Mouse (Mus musculus): ENCODE measurements at regions not wholly inside any gene's neighbourhood (a gene's known extent, or its start where the extent isn't known, plus 50 kb on each side); places are given as distances from the start of the nearest gene placed in this dataset.

DNA sequence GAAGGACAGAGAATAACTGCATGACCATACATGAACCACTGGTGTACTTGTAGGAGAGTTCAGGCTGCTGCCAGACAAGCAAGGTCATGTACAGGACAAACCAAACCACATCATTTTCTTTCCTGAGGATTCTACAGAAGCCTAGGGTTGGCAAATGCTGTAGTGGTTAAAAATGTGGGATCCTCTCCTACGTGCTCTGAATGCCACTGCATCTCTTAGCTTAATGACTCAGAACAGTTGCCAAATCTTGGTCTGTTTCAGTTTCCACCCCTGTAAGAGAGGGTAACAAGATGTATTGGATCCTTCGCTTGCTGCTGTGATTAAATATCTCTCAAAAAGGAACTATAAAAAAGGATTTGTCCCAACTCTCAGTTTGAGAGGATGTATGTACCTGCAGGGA, 938.1 kb downstream of the 4930444P10Rik start:
- in situ Hi-C loops (cut with MboI), result no loop called here

DNA sequence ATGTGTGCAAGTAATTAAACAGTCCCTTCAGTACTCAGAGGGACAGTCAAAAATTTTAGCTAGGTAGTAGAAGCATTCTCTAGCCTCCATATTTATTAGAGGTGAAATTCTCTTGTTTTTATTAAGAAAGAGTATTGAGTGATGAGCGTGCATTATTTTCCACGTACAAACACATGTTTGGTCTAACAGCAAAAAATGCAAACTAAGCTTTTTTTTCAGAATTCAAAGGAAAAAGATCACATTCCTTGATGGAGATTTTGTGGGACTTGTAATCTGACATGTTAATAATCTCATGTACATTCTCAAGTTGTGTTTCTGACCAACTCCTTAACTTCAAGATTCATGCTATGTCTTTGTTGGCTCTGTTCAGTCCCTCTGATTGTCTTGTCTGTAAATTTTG, 939.2 kb downstream of the 4930444P10Rik start:
- in situ Hi-C loops (cut with MboI), result no loop called here

DNA sequence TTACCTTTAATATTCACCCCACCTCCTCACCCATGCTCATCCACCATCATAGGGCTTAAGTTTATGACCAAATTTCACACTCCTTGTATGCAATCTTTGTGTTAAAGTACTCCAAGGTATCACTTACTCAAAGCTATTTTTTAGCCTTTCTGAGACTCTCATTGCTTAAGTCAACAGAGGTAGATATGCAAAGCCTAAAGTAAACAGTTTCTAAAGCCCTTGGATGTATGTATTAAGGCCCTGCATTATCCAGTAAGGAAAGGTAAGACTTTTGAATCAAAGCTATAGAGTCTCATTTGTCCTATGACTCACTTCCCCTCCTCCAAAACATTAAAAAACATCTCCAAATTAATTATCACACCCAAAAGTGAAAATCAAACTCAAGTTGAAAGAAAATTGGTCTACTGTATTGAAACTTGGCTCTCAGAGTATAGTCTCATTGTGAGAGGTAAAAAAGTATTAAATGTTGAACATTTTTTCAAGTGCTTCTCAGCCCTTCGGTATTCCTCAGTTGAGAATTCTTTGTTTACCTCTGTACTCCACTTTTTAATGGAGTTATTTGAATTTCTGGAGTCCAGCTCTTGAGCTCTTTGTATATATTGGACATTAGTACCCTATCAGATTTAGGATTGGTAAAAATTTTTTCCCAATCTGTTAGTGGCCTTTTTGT, 949.1 kb downstream of the 4930444P10Rik start:
- in situ Hi-C loops (cut with MboI), result no loop called here

DNA sequence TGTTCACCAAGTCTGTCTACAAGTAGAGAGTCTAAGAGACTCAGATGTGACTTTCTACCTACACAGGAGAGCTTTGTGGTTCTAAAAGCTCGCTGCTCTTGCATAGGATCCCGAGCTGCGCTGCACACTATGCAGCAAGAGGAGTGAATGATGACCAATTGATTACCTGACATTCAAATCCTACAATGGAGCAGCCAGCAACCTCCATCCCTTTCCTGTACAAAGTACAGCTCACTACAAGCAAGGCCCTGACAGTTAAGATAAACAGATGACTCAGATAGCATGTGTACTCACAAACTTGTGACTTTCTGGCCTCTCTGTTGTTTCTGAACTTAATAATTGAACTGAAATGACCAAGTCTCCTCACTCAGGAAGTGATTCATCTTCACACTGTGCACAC, 974.7 kb downstream of the 4930444P10Rik start:
- in situ Hi-C loops (cut with MboI), result no loop called here

DNA sequence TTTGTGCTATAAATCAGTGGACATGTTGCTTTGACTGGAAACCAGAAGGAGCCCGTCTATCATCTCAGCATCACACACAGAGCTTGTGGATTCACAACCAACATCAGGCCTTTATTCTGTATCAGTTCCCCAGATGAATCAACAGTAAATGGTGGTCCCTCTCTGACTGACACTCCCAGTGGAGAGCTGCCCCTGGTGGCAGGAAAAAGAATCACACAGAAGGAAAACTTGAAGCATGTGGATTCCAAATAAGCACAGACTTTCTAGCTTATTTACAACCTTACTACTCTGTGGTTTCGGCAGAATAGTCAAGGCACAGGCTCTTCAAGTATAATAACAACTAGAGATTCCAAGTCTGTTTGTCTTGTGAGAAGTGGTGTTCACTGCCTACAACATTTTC, 981.7 kb downstream of the 4930444P10Rik start:
- in situ Hi-C loops (cut with MboI), result no loop called here

DNA sequence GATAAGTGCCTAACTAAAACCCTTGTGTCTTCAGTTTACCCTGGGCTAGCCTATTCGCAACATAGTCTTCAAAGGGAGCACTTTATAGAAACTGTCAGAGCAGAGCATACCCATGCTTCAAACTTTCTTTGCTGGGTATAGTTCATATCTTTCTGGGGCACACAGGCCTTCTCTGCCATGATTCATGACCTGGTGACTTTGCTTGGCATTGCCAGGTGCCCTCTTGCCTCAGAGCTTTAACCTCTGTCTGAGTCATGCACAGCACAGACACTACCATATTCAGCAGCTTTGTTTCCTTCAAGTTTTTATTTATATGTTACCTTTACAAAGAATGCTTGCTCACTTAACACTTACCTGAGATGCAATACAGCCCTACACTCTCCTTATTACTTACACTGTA, 1022.8 kb downstream of the 4930444P10Rik start:
- in situ Hi-C loops (cut with MboI), result no loop called here

DNA sequence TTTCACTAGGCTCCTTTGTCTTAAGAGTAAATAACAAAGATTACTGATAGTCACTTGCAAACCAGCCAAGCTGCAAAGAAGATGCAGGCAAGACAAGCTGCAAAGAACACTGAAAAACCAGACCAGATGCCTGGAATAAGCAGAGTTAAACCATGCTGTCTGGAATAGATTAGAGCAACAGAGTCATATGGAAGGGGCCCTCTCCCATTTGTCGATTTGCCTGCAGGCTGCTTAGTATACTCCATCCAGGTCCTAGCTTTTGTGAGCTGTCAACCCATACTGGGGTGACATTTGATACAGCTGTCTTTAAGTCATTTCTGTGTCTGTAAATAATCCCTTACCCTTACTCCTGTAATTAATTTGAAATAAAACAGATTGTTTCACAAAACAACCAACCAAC, 1059.1 kb downstream of the 4930444P10Rik start:
- in situ Hi-C loops (cut with MboI), result no loop called here

DNA sequence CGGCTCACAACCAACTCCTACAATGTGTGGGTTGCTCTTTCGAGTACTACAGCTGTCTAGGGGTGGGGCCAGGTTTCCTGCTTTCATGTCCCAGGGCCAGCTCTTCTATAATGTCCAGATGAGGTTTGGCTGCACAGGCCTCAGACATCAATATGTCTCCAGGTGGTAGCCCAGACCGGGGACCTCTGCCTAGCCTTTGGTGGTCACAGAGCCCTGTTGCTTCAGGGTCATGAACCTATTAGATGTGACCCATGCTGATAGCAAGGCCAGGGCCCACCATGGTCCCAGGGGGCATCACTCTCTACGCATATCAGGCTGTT, 1074.7 kb downstream of the 4930444P10Rik start:
- in situ Hi-C loops (cut with MboI), result loop anchor here (10.0 kb wide), 1 partner anchor 1416 kb away; no protein-coding TSS in a partner anchor

DNA sequence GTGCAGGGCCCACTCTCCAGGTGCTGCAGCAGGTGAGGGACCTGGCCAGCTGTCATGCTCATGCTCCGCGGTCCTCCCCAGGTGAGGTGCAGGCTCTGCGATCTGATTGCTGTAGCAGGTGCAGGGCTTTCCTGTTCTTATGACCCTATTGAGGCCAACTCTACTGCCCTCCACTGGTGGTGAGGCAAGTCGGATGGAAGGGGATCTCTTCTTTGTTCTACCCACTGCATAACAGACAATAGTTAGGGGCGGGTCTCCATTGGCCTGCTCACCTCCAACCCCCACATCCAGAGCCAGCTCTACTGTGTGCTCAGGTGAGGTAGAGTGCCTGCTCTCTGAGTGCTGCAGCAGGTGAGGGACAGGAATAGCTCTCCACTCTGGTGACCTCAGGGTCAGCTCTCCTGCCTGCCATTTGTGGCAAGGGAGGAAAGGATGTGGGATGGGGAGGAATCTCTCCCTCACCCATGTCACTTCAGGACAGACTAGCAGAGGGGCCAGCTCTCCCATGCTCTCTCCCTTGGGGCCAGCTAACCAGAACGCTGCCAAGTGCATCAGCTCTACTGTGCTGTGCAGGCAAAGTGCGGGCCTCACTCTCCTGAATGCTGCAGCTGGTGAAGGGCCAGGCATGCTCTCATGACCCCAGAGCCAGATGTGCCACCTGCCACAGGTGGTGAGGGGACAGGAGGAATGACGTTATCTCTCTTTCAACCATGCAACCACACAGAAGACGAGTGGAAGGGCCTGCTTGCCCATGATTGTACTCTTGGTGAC, 1075.3 kb downstream of the 4930444P10Rik start:
- in situ Hi-C loops (cut with MboI), result loop anchor here (10.0 kb wide), 1 partner anchor 1417 kb away; no protein-coding TSS in a partner anchor

DNA sequence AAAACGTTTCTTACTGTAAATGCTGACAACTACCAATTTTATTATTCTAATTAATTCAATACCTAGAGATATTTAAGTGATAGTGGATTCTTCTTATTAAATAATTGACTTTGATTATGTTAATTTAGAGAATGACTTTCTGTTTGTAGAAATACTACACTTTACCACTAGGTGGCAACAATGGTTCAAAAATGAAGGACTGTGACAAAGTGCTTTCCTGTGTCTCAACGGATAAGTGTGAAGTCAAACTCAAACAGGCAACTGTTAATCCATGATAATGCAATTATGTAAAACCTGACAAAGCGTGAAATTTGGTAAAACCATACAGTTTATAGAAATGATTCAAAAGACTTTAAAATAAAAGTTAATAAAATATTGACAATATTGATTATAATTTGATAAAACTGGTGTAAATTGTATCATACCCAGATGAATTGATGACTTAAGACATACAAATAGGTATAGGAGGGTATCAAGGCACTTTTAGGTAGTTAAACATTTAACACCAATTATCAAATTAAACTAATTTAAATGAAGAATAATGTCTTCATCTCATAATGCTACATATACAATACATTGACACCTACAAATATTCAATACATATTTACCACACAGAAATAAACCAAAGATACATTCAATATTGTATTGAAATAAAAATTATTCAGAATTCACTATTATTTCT, 1085.3 kb downstream of the 4930444P10Rik start:
- in situ Hi-C loops (cut with MboI), result no loop called here

DNA sequence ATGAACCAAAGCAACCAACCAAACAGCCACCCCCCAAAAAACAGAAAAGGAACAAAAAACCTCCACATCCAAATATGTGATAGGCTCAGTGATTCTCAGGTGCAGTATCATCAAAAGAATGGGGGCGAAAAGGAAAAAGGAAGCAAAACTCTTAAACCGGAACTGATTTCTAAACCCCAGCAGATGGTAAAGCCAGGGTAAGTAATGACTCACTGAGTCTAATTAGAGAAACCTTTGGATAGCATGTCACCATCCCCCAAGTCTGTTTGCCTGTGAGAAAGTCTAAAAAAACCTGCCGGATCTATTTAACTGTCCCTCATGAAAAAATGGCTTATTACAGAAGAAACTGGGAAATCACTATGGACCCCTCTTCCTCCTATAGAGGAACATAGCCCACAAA, 1097.8 kb downstream of the 4930444P10Rik start:
- in situ Hi-C loops (cut with MboI), result no loop called here

DNA sequence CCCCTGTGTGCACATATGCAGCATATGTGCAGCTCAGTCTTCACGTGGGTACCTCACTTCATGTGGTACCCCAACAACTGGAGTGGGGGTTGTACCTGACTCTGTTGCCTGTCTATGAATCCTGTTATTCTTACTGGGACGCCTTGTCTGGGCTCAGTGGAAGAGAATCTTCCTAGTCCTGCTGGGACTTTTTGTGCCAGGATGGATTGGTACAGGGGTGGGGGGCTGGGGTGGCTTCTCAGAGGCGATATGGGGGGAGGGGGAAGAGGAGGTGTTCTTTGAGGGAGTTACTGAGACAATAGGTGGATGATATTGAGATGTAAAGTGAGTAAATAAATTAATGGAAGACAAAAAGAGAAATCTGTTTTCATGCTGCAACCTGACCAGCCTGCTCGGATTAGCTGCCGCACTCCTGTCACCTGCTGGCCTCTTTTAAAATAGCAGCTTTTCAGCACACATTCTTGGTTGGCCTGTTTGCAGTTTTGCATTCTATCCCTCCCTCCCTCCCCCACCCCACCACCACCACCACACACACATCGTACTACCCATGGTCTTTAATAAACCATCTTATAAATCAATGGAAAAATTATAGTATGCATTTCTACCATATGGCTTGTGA, 1112.9 kb downstream of the 4930444P10Rik start:
- in situ Hi-C loops (cut with MboI), result no loop called here

Measured in mature B cell (primary cell).